Mouse (Mus musculus) kidney, adult 2 months (tissue): Measurements from ENCODE around the gene Rap1a.

Source experiments
- CTCF ChIP-seq: fragments of 200-500 bp; conservative IDR thresholded peaks from 2 replicates; pipeline ENCODE4 v1.5.1; 2011; ENCODE audit warnings: low read depth, mild to moderate bottlenecking, control low read depth, low read length, moderate library complexity, mixed read lengths; ENCODE audit not compliant: insufficient read depth, insufficient read length
- POLR2A ChIP-seq: fragments of 200-500 bp; IDR thresholded peaks from one replicate; pipeline ENCODE4 v1.6.1; 2011; ENCODE audit warnings: low read depth, low read length, control low read depth

DNA sequence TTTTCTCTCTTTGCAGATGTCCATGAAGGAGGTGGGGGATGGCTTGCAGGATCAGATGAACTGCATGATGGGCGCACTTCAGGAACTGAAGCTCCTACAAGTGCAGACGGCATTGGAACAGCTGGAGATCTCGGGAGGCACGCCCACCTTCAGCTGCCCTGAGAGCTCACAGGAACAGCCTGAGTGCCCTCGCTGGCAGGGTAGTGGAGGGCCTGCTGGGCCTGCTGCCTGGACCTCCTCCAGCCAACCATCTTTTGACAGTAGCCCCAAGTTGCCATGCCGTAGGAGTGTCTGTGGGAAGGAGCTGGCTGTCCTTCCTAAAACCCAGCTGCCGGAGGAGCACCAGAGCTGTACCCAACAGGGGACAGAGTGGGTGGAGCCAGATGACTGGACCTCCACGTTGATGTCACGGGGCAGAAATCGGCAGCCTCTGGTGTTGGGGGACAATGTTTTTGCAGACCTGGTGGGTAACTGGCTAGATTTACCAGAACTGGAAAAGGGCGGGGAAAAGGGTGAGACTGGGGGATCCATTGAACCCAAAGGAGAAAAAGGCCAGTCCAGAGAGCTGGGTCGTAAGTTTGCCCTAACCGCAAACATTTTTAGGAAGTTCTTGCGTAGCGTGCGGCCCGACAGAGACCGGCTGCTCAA, 84.7 kb downstream of the Rap1a start:
- TF ChIP-seq CTCF (no peak), POLR2A (no peak)
